Mouse (Mus musculus) thymus, postnatal 25 days (tissue): Measurements from ENCODE around the gene Olfr148.

Experiments used
- DNase-seq: peaks from one replicate; pipeline ENCODE4 v3.0.0; 2022

Olfr148 gene

DNA sequence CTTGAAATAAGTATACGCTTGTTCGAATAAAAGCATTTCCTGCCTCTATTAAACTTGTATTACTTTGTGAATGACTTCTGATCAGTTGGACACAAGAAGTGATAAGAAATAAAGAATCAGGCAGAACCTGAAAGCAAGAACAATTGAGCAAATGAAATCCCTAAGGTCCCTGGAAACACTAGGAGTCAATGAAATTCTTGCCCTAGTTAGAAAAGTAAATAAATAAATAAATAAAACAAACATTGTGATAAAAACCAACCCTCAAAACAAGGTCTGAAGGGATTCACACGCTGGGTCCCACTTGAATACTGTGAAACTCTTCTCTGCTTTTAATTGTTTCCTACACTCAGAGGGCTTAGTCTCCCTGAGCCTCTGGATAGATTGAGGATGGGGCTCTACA, at the start of gene Olfr148:
TSS of gene Olfr148 (plus strand) at position 301 of the 400 bp plus-strand sequence.
- DNase-seq = no peak

DNA sequence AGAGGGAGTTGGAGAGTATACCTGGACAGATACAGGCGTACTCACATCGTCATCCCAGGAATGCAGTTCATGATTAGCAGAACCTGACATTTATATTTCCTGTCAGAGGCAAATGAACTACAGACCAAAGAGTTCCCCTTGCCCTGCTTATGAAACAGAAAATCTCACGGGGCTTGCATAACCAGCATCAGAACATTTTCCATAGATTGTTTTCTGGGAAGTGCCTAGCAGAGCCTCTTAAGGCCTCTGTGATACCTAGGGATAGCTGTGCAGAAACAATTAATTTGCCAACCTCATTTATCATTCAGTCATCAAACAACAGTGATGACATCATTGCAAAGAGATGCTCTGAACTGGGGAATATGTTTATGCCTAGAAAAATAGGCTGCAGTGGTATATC, 35.0 kb upstream of the Olfr148 start, which contains the start of gene Olfr959:
TSS of gene Olfr959 (minus strand) at position 101 of the 400 bp plus-strand sequence.
- no peak for DNase-seq

DNA sequence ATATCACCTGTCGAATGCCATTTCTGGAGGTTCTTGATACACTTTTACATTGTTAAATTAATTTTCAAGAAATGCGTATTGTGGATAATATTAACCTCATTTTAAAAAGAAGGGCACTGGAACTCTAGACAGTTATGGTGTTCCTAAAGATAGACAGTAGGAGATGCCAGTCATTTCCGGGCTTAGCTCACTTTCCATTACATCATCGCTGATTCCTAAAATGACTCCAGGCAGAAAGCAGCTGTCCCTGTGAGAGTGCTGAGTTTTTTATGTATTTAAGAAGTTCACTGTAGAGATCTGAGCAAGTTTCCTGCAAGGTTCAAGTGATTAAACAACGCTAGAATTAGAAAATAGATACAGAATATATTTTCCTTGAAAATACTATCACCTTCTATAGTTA, 33.4 kb upstream of the Olfr148 start:
- no peak for DNase-seq

DNA sequence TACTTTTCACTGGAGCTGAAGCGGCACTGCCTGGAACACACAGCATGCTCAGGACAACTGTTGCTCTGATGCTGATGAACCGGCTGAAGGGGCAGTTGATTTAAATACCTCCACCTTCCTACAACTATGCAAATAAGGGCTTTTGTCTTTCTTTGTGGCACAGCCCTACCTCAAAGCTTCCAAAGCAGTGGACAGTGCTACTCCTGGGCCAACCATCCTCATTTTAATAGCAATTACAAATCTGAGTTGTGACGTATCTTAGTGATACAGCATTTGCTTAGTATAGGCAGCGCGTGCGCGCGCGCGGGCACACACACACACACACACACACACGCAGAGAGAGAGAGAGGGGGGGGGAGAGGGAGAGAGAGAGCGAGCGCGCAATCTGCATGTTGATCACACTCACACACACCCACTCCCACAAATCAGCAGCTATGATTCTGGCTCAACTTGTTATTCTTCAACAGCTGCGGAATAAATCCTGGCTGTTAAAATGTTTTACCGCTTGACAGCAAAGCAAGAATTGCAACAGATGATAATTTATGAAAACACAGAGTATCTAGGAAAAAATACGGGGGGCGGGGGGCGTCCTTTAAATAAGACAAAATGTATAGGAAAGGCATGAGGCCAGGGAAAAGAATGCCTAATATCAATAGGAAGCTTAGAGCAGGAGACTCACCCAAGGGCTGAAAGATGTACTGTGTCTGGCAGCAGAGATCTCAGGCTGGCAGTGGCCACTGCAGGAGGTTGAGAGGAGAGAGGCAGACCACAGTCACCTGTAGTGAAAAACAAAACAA, 7.7 kb upstream of the Olfr148 start:
- DNase-seq = no peak

DNA sequence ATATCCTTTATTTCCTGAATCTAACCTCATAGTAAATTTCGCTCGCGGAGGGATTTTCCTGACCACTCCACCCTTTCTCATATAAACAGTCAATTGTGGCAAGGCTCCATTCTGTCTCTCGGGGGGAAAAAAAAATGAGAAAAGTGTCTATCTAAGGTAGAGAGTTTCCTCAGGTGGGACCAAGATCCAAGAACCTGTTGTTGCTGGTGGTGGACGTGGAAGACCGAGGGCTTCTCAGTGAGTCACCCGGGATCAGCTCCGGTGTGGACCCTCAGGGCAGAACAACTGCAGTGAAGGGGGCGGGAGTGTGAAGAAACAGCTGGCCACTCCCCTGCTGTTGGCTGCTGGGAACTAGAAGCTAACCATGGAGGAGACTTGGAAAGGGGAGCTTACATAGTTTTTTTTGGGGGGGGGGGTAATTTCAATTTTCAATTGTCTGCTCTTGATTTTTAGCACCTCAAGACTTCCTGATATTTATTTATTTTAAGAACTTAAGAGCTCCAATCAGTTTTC, 7.1 kb upstream of the Olfr148 start:
- DNase-seq = no peak

DNA sequence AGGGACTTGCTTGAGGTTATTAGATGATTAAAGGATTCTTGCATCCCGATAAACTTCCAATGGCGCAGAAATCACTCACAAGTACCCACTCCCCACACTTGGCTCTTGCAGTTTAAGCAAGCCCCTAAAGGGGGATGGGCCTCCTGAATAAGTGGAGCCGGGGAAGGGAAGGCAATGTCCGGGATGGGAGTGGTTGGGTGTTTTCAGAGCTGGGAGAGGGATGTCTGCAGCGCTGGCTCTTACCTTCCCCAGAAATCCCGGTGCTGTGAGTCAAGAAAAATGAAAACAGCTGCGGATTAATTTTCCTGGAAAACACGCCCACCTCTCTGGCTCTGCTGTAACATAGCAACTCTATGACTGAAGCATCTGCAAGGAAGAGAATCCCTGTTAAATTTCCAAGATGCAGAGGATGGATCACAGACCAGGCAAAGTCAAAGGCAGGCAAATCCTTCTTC, 6.4 kb upstream of the Olfr148 start, which contains the start of gene AW551984:
TSS of gene AW551984 (minus strand) at position 405 of the 455 bp plus-strand sequence.
- DNase-seq = no peak

DNA sequence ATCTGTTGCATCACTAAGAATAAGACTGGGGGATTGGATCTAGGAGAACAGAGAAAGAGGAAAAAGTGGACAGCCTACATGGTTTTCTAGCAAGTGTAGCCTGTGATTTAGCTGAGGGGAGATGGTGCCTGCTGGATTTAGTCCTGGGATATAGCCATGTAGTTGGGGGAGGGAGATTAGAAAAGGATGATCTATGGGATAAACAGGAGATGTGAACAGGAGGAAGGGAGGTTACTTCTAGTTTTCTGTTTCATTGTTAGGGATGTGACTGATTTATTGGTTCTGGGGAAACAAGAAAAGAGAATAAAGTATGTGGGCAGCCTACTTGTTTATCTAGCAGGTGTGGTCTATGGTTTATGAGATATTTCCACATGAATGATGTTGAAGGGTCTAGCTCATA, 2.0 kb upstream of the Olfr148 start:
- DNase-seq = no peak

DNA sequence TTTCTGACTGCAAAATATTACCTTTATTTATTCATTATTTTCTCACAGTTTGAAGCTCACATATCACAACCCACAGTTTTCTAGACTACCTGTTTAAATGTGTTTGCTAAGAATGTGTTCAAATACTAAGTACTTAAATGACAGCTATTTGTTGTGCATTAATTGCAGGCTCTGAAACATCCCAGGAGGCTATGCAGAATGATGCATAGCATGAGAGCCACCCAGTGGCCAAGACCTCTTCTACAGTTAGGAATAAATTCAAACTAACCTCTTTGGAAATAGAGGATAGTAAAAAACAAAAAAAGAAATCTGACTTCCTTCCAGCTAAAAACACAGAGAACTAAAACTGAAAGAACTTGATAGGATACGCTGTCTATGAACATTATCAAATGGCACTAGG, 1.5 kb downstream of the Olfr148 start:
- DNase-seq = no peak

DNA sequence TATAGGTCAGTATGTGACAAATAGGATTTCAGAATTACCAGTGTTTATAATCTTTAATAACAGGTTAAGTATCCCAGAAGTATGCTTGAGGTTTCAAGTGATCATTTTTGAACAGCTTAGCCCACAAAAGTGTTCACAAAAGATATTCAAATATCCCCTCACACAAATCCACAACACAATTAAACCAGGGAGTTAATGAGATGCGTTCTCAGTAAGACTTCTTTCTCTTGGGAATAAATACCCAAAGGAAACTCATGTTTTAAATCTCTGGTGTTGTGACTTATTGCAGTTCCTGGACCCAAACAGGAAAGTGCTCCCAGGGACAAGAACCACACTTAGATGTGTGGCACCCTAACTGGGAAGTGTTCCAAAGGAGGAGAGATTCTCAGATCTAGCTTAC, 10.6 kb downstream of the Olfr148 start, which contains the start of gene Olfr960:
TSS of gene Olfr960 (plus strand) at position 301 of the 400 bp plus-strand sequence.
- DNase-seq = no peak

DNA sequence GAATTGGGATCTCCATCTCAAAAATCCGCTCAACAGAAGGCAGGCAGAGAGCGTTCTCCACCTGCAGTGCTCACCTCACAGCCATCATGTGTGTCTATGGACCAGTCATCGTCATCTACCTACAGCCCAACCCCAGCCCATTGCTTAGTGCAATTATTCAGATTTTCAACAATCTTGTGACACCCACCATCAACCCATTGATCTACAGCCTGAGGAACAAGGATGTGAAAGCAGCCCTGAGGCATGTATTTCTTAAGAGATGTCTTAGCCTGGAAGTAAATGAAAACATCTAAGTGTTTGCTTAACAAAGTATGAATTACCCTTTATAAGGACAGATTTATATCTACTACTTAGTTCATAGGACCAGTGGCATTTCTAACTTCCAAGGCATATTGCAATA, 13.3 kb downstream of the Olfr148 start:
- DNase-seq = no peak

DNA sequence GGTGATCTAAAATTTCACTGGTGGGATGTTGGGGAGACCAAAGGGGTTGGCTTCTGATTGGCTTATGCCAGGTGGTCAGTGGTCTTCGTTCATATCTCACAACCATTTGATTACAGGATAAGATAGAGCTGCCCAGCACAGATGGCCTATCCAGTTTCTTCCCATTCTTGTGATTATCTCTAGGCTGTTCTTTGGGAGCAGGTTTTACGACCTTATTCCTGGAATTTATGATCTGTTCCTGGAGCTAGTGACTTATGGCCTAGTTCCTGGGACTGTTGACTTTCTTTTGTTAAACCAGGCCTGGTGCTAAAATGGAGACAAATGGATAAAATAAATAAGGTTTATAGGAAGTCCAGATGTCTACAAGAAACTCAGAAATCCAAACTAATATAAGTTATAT, 14.3 kb downstream of the Olfr148 start:
- DNase-seq = no peak

DNA sequence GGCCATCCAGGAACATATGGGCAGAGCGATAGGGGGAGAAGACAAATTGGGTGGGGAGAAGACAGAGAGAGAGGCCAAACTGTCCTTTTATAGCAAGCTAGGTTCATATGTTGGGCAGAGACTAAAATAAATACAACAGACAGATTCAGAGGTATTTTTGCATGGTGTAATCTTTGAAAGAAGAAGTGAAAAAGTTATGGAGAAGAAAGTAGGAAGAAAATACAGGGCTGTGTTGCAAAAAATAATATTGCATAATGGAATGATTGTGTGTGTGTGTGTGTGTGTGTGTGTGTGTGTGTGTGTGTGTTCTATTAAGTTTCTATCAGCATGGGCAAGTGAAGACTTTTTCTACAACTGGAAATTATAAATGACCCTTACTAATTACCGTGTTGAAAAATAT, 18.6 kb downstream of the Olfr148 start:
- DNase-seq = no peak

DNA sequence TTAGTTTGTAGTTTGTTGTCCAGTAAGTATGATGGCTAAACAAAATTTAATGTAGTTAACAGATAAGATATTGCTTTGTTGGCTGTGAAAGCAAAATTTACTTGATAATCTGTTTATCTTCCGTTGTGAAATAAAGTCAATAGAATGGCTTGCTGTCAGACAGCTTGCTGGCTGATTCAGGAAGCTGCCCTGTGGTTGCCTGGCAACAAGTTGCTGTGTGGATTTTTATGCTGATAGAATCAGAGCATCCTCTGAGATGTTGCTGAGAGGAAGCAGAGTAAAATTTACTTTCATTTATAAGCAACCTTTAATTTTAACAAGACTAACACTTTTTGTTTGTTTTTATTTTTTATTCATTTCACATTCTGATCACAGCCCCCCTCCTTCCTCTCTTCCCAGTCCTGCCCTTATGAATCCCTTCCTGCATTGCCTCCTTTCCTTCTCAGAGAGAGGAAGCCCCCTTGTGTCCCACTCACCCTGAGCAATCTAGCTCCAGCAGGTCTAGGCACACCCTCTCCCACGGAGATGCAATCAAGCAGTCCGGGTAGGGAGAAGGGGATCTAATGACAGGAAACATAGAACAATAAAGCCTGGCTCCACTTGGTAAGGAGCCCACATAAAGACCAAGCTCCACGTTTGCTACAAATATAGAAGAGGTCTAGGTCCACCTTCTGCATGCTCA, 23.6 kb downstream of the Olfr148 start:
- DNase-seq = no peak

DNA sequence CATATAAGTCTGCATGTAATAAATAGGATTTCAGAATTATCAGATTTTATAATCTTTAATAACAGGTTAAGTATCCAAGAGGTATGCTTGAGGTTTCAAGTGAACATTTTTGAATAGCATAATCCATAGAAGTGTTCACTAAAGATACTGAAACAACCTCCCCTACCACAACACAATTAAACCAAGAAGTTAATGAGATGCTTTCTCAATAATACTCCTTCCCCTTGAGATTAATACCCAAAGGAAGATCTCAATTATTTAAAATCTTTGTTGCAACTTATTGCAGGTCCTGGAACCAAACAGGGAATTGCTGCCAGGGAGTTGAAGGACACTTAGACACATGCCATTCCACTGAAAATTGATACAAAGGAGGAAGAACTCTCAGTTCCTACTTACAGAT, 34.3 kb downstream of the Olfr148 start, which contains the start of gene Olfr961:
TSS of gene Olfr961 (plus strand) at position 301 of the 400 bp plus-strand sequence.
- DNase-seq = no peak

DNA sequence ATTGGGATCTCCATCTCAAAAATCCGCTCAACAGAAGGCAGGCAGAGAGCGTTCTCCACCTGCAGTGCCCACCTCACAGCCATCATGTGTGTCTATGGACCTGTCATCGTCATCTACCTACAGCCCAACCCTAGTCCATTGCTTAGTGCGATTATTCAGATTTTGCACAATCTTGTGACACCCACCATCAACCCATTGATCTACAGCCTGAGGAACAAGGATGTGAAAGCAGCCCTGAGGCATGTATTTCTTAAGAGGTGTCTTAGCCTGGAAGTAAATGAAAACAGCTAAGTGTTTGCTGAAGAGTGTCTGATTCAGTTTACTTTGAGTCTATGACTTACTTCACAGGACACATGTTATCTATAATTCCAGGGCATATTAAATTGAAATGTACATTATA, 36.9 kb downstream of the Olfr148 start:
- DNase-seq = no peak

DNA sequence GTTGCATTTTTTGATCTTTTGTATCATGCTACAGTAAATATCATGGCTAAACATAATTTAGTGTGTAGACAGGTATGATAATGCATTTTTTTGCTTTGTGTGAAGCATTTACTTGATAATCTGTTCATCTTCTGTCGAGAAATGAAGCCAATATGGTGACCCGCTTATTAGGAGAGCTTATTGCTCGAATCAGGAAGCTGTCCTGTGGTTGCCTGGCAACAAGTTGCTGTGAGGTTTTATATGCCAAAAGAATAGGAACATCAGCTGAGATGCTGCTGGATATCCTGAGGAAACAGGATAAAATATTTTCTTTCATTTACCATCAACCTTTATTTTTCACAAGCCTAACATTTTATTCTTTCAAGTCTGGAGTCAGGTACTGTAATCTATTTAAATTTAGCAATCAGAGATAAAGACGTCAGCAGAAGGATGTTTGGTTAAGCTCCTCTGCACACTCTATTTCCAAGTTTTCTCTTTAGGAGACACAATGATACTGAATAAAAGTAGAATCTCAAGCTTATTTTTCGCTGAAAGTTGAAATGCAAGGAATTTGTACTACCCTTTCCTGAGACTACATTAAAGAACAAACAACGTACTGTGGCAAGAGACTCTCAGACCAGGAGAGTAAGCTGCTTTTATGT, 44.4 kb downstream of the Olfr148 start:
- no peak for DNase-seq
